Mouse (Mus musculus): ENCODE data around the gene Mdm2. TPM values are rescaled to one million over a fixed set of nuclear protein-coding genes. Genes with fewer than 3 reads are reported as not detected.

Mdm2 gene
- polyA plus RNA-seq, 1 experiment from 2014 or later, result 39.7 TPM

GRCm38 (mm10) chr10:117662316-117663055 is 48.1 kb downstream of the Mdm2 start:
- Histone ChIP-seq H3K9ac (ENCODE audit: low read length) (no peak overlapping the region), H3K36me3 (ENCODE audit: control insufficient read depth, insufficient read depth, low read length) (no peaks in the 10 kb centered on the region), H3K27ac (ENCODE audit: low read depth) (peak overlapping the region; percentile 33; the same call in 1 of the 2 replicates), H3K4me3 (ENCODE audit: low read depth, low read length) (no peak overlapping the region), H3K4me2 (ENCODE audit: low read length) (no peak overlapping the region), H3K4me1 (replicated peaks; ENCODE audit: control insufficient read depth, insufficient read depth, low read length) (peaks cover 6% of the 10 kb centered on the region), H3K9me3 (ENCODE audit: control insufficient read depth, low read length) (no peaks in the 10 kb centered on the region), H3K27me3 (replicated peaks; ENCODE audit: control insufficient read depth, insufficient read depth, low read length) (no peaks in the 10 kb centered on the region)
- WGBS, result 73% methylated on average over 15 of the region's 15 CpGs
- peak; percentile 64 for DNase-seq (ENCODE audit: low spot score)
- peak; percentile 63 for ATAC-seq (replicated peaks; ENCODE audit: low FRiP score, low TSS enrichment, low read depth)

- Histone ChIP-seq H3K4me3 (ENCODE audit: low read depth, low read length) (no peak overlapping the region), H3K4me1 (replicated peaks; ENCODE audit: control insufficient read depth, insufficient read depth, low read length) (peaks cover 6% of the 10 kb centered on the region), H3K9ac (ENCODE audit: low read length) (no peak overlapping the region), H3K27ac (ENCODE audit: low read depth) (no peak overlapping the region), H3K9me3 (ENCODE audit: control insufficient read depth, low read length) (no peaks in the 10 kb centered on the region), H3K4me2 (ENCODE audit: low read length) (no peak overlapping the region), H3K27me3 (replicated peaks; ENCODE audit: control insufficient read depth, insufficient read depth, low read length) (no peaks in the 10 kb centered on the region), H3K36me3 (ENCODE audit: control insufficient read depth, insufficient read depth, low read length) (no peaks in the 10 kb centered on the region)
- ATAC-seq (replicated peaks; ENCODE audit: low FRiP score, low TSS enrichment, low read depth) (no peak), DNase-seq (ENCODE audit: low spot score) (no peak)
- WGBS, result 68% methylated on average over 11 of the region's 11 CpGs
Measured at GRCm38 (mm10) chr10:117659819-117660218, 50.7 kb downstream of the Mdm2 start.

- no peaks in the 10 kb centered on the region for H3K36me3 ChIP-seq (ENCODE audit: control insufficient read depth, insufficient read depth, low read length)
- no peak overlapping the region for H3K4me3 ChIP-seq (ENCODE audit: low read depth, low read length)
- peaks cover 6% of the 10 kb centered on the region for H3K4me1 ChIP-seq (replicated peaks; ENCODE audit: control insufficient read depth, insufficient read depth, low read length)
- H3K27ac ChIP-seq (ENCODE audit: low read depth), result no peak overlapping the region
- ATAC-seq (replicated peaks; ENCODE audit: low FRiP score, low TSS enrichment, low read depth) (no peak), DNase-seq (ENCODE audit: low spot score) (no peak)
- no peaks in the 10 kb centered on the region for H3K27me3 ChIP-seq (replicated peaks; ENCODE audit: control insufficient read depth, insufficient read depth, low read length)
- H3K9me3 ChIP-seq (ENCODE audit: control insufficient read depth, low read length), result no peaks in the 10 kb centered on the region
- H3K9ac ChIP-seq (ENCODE audit: low read length), result no peak overlapping the region
- 76% methylated on average over 11 of the region's 11 CpGs for WGBS
- H3K4me2 ChIP-seq (ENCODE audit: low read length), result no peak overlapping the region
Measured at GRCm38 (mm10) chr10:117659430-117659813, 51.1 kb downstream of the Mdm2 start.

DNA sequence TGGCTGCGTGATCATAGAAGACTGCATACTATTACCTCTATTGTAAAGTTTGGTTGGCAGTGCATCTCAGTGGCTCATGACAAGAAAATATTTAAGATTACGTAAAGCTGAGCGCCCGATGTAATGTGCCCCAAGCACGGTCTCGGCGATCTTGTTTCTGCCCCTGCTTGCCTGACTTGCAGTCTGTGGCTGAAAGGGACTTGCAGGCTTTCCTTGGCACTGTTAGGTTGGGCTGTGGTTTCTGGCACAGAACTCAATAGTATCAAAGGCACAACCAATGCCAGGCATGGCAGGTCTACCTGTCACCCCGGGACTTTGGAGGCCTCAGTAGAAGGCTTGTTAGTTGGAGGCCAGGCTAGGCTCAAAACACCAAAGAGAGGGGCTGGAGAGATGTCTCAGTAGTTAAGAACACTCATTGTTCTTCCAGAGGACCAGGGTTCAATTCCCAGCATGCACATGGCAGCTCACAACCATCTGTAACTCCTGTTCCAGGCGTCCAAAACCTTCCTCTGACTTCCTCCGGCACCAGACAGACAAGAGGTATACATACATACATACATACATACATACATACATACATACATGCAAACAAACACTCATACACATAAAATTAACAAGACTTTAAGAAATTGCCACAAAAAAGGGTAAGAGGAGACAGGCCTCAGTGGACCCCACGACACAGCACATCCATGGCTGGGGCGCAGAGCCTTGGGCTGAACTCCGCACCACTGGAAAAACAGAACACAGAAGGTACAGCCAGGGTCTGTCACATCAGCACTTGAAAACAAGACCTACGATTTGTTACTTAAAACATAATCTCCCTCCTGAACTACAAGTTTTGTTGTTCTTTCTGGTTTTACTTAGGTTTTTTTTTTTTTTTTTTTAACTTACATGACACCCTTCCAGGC is 51.8 kb downstream of the Mdm2 start:
- no peak overlapping the region for H3K4me3 ChIP-seq (ENCODE audit: low read depth, low read length)
- WGBS, result 91% methylated on average over 14 of the region's 14 CpGs
- H3K27ac ChIP-seq (ENCODE audit: low read depth), result no peak overlapping the region
- no peak for ATAC-seq (replicated peaks; ENCODE audit: low FRiP score, low TSS enrichment, low read depth)
- no peaks in the 10 kb centered on the region for H3K36me3 ChIP-seq (ENCODE audit: control insufficient read depth, insufficient read depth, low read length)
- no peaks in the 10 kb centered on the region for H3K9me3 ChIP-seq (ENCODE audit: control insufficient read depth, low read length)
- DNase-seq (ENCODE audit: low spot score), result no peak
- no peak overlapping the region for H3K4me2 ChIP-seq (ENCODE audit: low read length)
- no peaks in the 10 kb centered on the region for H3K27me3 ChIP-seq (replicated peaks; ENCODE audit: control insufficient read depth, insufficient read depth, low read length)
- H3K4me1 ChIP-seq (replicated peaks; ENCODE audit: control insufficient read depth, insufficient read depth, low read length), result peaks cover 2% of the 10 kb centered on the region
- H3K9ac ChIP-seq (ENCODE audit: low read length), result no peak overlapping the region

- DNase-seq (ENCODE audit: low spot score), result no peak
- WGBS, result 89% methylated on average over 3 of the region's 3 CpGs
- Histone ChIP-seq H3K27ac (ENCODE audit: low read depth) (no peak overlapping the region), H3K4me3 (ENCODE audit: low read depth, low read length) (no peak overlapping the region), H3K9ac (ENCODE audit: low read length) (no peak overlapping the region), H3K36me3 (ENCODE audit: control insufficient read depth, insufficient read depth, low read length) (no peaks in the 10 kb centered on the region), H3K4me1 (replicated peaks; ENCODE audit: control insufficient read depth, insufficient read depth, low read length) (no peaks in the 10 kb centered on the region), H3K27me3 (replicated peaks; ENCODE audit: control insufficient read depth, insufficient read depth, low read length) (no peaks in the 10 kb centered on the region), H3K4me2 (ENCODE audit: low read length) (no peak overlapping the region), H3K9me3 (ENCODE audit: control insufficient read depth, low read length) (no peaks in the 10 kb centered on the region)
- ATAC-seq (replicated peaks; ENCODE audit: low FRiP score, low TSS enrichment, low read depth), result no peak
Measured at GRCm38 (mm10) chr10:117657659-117658306, 52.8 kb downstream of the Mdm2 start.

- no peak overlapping the region for H3K4me2 ChIP-seq (ENCODE audit: low read length)
- H3K36me3 ChIP-seq (ENCODE audit: control insufficient read depth, insufficient read depth, low read length), result no peaks in the 10 kb centered on the region
- H3K27me3 ChIP-seq (replicated peaks; ENCODE audit: control insufficient read depth, insufficient read depth, low read length), result no peaks in the 10 kb centered on the region
- no peak overlapping the region for H3K27ac ChIP-seq (ENCODE audit: low read depth)
- H3K4me1 ChIP-seq (replicated peaks; ENCODE audit: control insufficient read depth, insufficient read depth, low read length), result no peaks in the 10 kb centered on the region
- no peak for DNase-seq (ENCODE audit: low spot score)
- no peaks in the 10 kb centered on the region for H3K9me3 ChIP-seq (ENCODE audit: control insufficient read depth, low read length)
- 80% methylated on average over 7 of the region's 7 CpGs for WGBS
- no peak for ATAC-seq (replicated peaks; ENCODE audit: low FRiP score, low TSS enrichment, low read depth)
- no peak overlapping the region for H3K4me3 ChIP-seq (ENCODE audit: low read depth, low read length)
- H3K9ac ChIP-seq (ENCODE audit: low read length), result no peak overlapping the region
Measured at GRCm38 (mm10) chr10:117656985-117657658, 53.4 kb downstream of the Mdm2 start.

- H3K4me3 ChIP-seq (ENCODE audit: low read depth, low read length), result no peak overlapping the region
- no peak overlapping the region for H3K27ac ChIP-seq (ENCODE audit: low read depth)
- no peaks in the 10 kb centered on the region for H3K4me1 ChIP-seq (replicated peaks; ENCODE audit: control insufficient read depth, insufficient read depth, low read length)
- H3K4me2 ChIP-seq (ENCODE audit: low read length), result no peak overlapping the region
- no peak overlapping the region for H3K9ac ChIP-seq (ENCODE audit: low read length)
- DNase-seq (ENCODE audit: low spot score) (no peak), ATAC-seq (replicated peaks; ENCODE audit: low FRiP score, low TSS enrichment, low read depth) (no peak)
- no peaks in the 10 kb centered on the region for H3K36me3 ChIP-seq (ENCODE audit: control insufficient read depth, insufficient read depth, low read length)
- no peaks in the 10 kb centered on the region for H3K9me3 ChIP-seq (ENCODE audit: control insufficient read depth, low read length)
- no peaks in the 10 kb centered on the region for H3K27me3 ChIP-seq (replicated peaks; ENCODE audit: control insufficient read depth, insufficient read depth, low read length)
- 90% methylated on average over 6 of the region's 6 CpGs for WGBS
Measured at GRCm38 (mm10) chr10:117656662-117656962, 53.9 kb downstream of the Mdm2 start.

DNA sequence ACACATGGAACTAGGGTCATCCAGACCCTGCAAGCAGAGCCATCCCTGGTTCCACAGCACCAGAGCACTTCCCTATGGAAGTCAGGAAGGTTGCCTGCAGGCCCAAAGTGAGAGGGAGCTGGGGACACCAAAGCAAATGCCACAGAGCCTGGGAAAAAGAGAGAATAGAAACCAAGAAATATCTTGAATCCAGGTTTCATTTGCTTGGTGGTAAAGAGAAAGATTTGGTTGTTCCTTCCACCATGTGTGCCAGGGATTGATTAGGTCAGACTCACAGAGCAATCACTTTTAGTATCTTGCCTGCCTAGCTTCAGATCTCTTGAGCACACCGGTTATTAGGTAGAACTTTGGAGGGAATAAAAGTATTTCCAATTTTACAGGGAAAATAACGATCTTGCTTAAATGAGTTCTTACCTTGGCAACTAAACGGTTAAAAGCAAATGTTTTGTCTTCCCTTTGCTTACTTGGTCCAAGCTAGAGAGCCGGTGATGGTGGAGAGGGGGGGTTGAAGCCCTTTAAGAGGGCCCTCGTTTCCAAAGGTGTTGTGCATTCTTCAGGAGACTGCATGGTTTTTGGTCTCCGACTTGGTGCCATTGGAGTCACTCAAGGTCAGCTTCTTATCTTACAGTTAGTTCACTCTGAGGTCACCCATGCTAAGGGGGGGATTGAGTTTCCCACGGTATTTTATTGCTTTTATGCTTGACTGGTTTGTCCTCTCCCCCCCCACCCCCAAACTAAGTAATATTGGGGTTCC is 54.5 kb downstream of the Mdm2 start:
- Histone ChIP-seq H3K9me3 (ENCODE audit: control insufficient read depth, low read length) (no peaks in the 10 kb centered on the region), H3K4me3 (ENCODE audit: low read depth, low read length) (no peak overlapping the region), H3K36me3 (ENCODE audit: control insufficient read depth, insufficient read depth, low read length) (no peaks in the 10 kb centered on the region), H3K9ac (ENCODE audit: low read length) (no peak overlapping the region), H3K4me2 (ENCODE audit: low read length) (no peak overlapping the region), H3K27ac (ENCODE audit: low read depth) (no peak overlapping the region), H3K27me3 (replicated peaks; ENCODE audit: control insufficient read depth, insufficient read depth, low read length) (no peaks in the 10 kb centered on the region), H3K4me1 (replicated peaks; ENCODE audit: control insufficient read depth, insufficient read depth, low read length) (no peaks in the 10 kb centered on the region)
- DNase-seq (ENCODE audit: low spot score) (no peak), ATAC-seq (replicated peaks; ENCODE audit: low FRiP score, low TSS enrichment, low read depth) (no peak)
- 60% methylated on average over 7 of the region's 7 CpGs for WGBS
